Mouse (Mus musculus) mouse trophoblast stem cell (cell line): Measurements from ENCODE around the gene Apba2.

Source experiments
- in situ Hi-C, 2 experiments: fragments of 300-500 bp; cut with MseI, MboI; formaldehyde crosslinking; loops; 2 replicates in 1 of 2; 3 replicates in 1 of 2; pipeline ENCODE4 v1.15.1; 2025

The Apba2 gene

GRCm38 (mm10) chr7:64723313-64723712, 221.8 kb downstream of the Apba2 start:
- in situ Hi-C loops = no loop called here

- in situ Hi-C loops = no loop called here
These were observed 222.9 kb downstream of the Apba2 start for GRCm38 (mm10) chr7:64724409-64724808.

GRCm38 (mm10) chr7:64725967-64726695, 224.6 kb downstream of the Apba2 start:
- in situ Hi-C loops = loop anchor here (5.0 to 25.0 kb wide), 4 partner anchors 214 to 564 kb away; partner anchors contain the start of genes Apba2 (in 2 of the 2) and Trpm1 (in 1 of the 2)

GRCm38 (mm10) chr7:64728181-64728591, 226.7 kb downstream of the Apba2 start:
- in situ Hi-C loops = loop anchor here (5.0 to 25.0 kb wide), 4 partner anchors 216 to 566 kb away; partner anchors contain the start of genes Apba2 (in 2 of the 2) and Trpm1 (in 1 of the 2)

- in situ Hi-C loops = loop anchor here (5.0 to 25.0 kb wide), 4 partner anchors 217 to 567 kb away; partner anchors contain the start of genes Apba2 (in 2 of the 2) and Trpm1 (in 1 of the 2)
These were observed 227.3 kb downstream of the Apba2 start for GRCm38 (mm10) chr7:64728816-64729215.

GRCm38 (mm10) chr7:64729785-64730184, 228.3 kb downstream of the Apba2 start:
- in situ Hi-C loops = loop anchor here (5.0 to 25.0 kb wide), 5 partner anchors 217 to 567 kb away; partner anchors contain the start of genes Apba2 (in 2 of the 2) and Trpm1 (in 1 of the 2)

- in situ Hi-C loops = loop anchor here (10.0 to 25.0 kb wide), 4 partner anchors 227 to 577 kb away; partner anchors contain the start of genes Apba2 (in 1 of the 2) and Trpm1 (in 1 of the 2)
These were observed 237.6 kb downstream of the Apba2 start for GRCm38 (mm10) chr7:64739131-64739530.

- in situ Hi-C loops = loop anchor here (25.0 kb wide), 3 partner anchors 229 to 579 kb away; partner anchors contain the start of genes Apba2 (in 1 of the 2) and Trpm1 (in 1 of the 2)
These were observed 240.1 kb downstream of the Apba2 start for GRCm38 (mm10) chr7:64741333-64742307.

GRCm38 (mm10) chr7:64743610-64744009, 242.1 kb downstream of the Apba2 start:
- in situ Hi-C loops = loop anchor here (25.0 kb wide), 3 partner anchors 231 to 581 kb away; partner anchors contain the start of genes Apba2 (in 1 of the 2) and Trpm1 (in 1 of the 2)

GRCm38 (mm10) chr7:64751465-64751864, 250.0 kb downstream of the Apba2 start:
- in situ Hi-C loops = no loop called here

- in situ Hi-C loops = no loop called here
These were observed 250.6 kb downstream of the Apba2 start for GRCm38 (mm10) chr7:64752133-64752532.

GRCm38 (mm10) chr7:64753678-64754077, 252.2 kb downstream of the Apba2 start:
- in situ Hi-C loops = no loop called here

- in situ Hi-C loops = no loop called here
These were observed 252.7 kb downstream of the Apba2 start for GRCm38 (mm10) chr7:64754161-64754560.

GRCm38 (mm10) chr7:64755141-64755540, 253.6 kb downstream of the Apba2 start:
- in situ Hi-C loops = no loop called here

- in situ Hi-C loops = no loop called here
These were observed 264.1 kb downstream of the Apba2 start for GRCm38 (mm10) chr7:64765595-64765994.

- in situ Hi-C loops = no loop called here
These were observed 268.3 kb downstream of the Apba2 start for GRCm38 (mm10) chr7:64769768-64770167.

GRCm38 (mm10) chr7:64770779-64771390, 269.4 kb downstream of the Apba2 start:
- in situ Hi-C loops = no loop called here

- in situ Hi-C loops = no loop called here
These were observed 272.0 kb downstream of the Apba2 start for GRCm38 (mm10) chr7:64773465-64773864.

- in situ Hi-C loops = no loop called here
These were observed 275.4 kb downstream of the Apba2 start for GRCm38 (mm10) chr7:64776708-64777489.

- in situ Hi-C loops = no loop called here
These were observed 278.0 kb downstream of the Apba2 start for GRCm38 (mm10) chr7:64779501-64779900.
